ENCODE assay signal across 8 mouse cellular contexts in the genomic region with DNA sequence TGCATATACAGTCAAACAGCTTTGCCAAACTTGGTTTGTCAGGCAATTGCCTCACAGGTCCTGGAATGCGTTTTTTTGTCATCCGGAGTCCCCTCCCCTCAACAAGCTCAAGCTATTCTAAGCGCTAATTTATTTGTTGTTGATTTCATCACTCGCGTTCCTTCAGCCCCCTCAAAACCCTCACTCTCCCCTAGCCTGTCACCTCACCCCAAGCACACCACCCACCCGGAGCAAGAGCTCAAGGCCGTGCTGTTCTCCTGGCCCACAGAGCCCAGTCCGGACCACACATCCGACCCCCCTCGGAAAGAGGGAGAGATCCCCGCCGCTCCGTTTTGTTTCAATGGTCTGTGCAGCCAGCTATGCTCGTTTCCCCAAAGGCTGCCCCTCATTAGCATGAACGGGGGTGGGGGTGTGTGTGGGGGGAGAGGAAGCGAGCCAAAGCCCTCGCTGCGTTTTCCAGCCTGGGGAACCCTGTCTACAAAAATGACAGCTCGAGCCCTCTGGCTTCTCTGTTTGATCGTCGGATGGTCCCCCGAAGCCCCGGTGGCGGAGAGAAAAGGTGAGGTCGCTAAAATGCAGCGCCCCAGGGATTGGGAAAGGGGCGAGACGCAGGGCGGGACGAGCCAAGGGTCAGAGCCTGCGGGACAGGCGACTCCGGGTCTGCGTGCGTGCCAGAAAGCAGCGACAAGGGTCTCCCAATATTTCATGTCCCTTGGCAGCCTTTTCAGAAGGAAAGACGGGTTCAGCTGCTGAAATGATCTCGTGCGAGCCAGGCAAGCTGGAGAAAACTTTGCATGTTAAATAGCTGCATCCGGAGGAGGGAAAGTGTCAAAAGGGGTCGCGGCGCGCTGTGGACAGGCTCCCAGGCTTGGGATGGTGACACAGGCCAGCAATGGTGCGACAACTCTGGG. TPM values are rescaled to one million over a fixed set of nuclear protein-coding genes. Genes with fewer than 3 reads are reported as not detected.
DNase-seq lines count a peak whose midpoint lies in the region; ATAC-seq and TF ChIP-seq lines count a peak whose summit lies in the region.

A gene (plus strand): TSS at position 271 of the 911 bp plus-strand sequence.

- intact Hi-C loops in gastrocnemius, adult 2 months (cut with DNase I) = no loop called here

- H3K36me3 ChIP-seq in forebrain, embryonic 14.5 days (ENCODE audit: control insufficient read depth, insufficient read depth, low read length) = no peaks in the 10 kb centered on the region
- no peaks in the 10 kb centered on the region for H3K36me3 ChIP-seq in kidney, adult 2 months (ENCODE audit: control insufficient read depth, insufficient read depth, low read length)
- no peaks in the 10 kb centered on the region for H3K36me3 ChIP-seq in splenic B cell, adult 2 months (ENCODE audit: control insufficient read depth, insufficient read depth, low read length, poor library complexity, severe bottlenecking)

- TF ChIP-seq POLR2A in bone marrow, adult 2 months (IDR thresholded peaks at IDR 0.05; ENCODE audit: borderline replicate concordance, control insufficient read depth, low read depth, low read length) = no peak
- no peak for TF ChIP-seq POLR2A in kidney, adult 2 months (IDR thresholded peaks at IDR 0.05; ENCODE audit: low read depth, low read length)

- peak within 1 kb of the TSS; percentile 82 for H3K27ac ChIP-seq in gastrocnemius, adult 2 months
- no peak within 1 kb of the TSS for H3K27ac ChIP-seq in bone marrow, adult 2 months (ENCODE audit: control insufficient read depth, insufficient read depth, low read depth, low read length, poor library complexity)
- H3K27ac ChIP-seq in forebrain, embryonic 14.5 days (ENCODE audit: low read depth, low read length) = peak within 1 kb of the TSS; percentile 17; the same call in 1 of the 2 replicates
- H3K27ac ChIP-seq in kidney, adult 2 months (ENCODE audit: insufficient read depth, low read depth, low read length) = no peak within 1 kb of the TSS

- no peak for TF ChIP-seq CTCF in gastrocnemius, adult 2 months (IDR thresholded peaks at IDR 0.05)
- TF ChIP-seq CTCF in bone marrow, adult 2 months (IDR thresholded peaks at IDR 0.05; ENCODE audit: control insufficient read depth, insufficient read depth, low read length) = no peak
- no peak for TF ChIP-seq CTCF in kidney, adult 2 months (conservative IDR thresholded peaks at IDR 0.05; ENCODE audit: insufficient read depth, insufficient read length, low read depth, low read length)

- peak within 1 kb of the TSS; percentile 68 for H3K9ac ChIP-seq in forebrain, embryonic 14.5 days (ENCODE audit: low read length)

- no peaks in the 10 kb centered on the region; the same call in 1 of the 2 replicates for H3K4me1 ChIP-seq in bone marrow, adult 2 months (ENCODE audit: control insufficient read depth, insufficient read depth, low read length)
- H3K4me1 ChIP-seq in forebrain, embryonic 14.5 days (ENCODE audit: control insufficient read depth, insufficient read depth, low read length) = peaks cover 11% of the 10 kb centered on the region
- H3K4me1 ChIP-seq in kidney, adult 2 months (ENCODE audit: control insufficient read depth, insufficient read depth, low read length) = peaks cover 6% of the 10 kb centered on the region; the same call in 1 of the 2 replicates

- H3K9me3 ChIP-seq in forebrain, embryonic 14.5 days (replicated peaks; ENCODE audit: control insufficient read depth, low read length) = no peaks in the 10 kb centered on the region

- H3K4me2 ChIP-seq in forebrain, embryonic 14.5 days (ENCODE audit: low read length) = peak within 1 kb of the TSS; percentile 81

- H3K4me3 ChIP-seq in gastrocnemius, adult 2 months = peak within 1 kb of the TSS; percentile 90
- peak within 1 kb of the TSS; percentile 1 for H3K4me3 ChIP-seq in bone marrow, adult 2 months (replicated peaks; ENCODE audit: control insufficient read depth, low read depth, low read length)
- peak within 1 kb of the TSS; percentile 42 for H3K4me3 ChIP-seq in forebrain, embryonic 14.5 days (ENCODE audit: low read depth, low read length)
- peak within 1 kb of the TSS; percentile 46 for H3K4me3 ChIP-seq in kidney, adult 2 months (ENCODE audit: insufficient read depth, low read depth, low read length)

- peak; percentile 13; the same call in 1 of the 2 replicates for ATAC-seq in forebrain, embryonic 14.5 days

- peak; percentile 55 for DNase-seq in gastrocnemius, adult 2 months
- no peak for DNase-seq in gastrocnemius, postnatal 10 days
- peak; percentile 68 for DNase-seq in forebrain, embryonic 14.5 days (ENCODE audit: low spot score)
- peak; percentile 49 for DNase-seq in kidney, adult 2 months
- peak; percentile 39 for DNase-seq in lung, postnatal 14 days
- peak; percentile 58 for DNase-seq in splenic B cell, adult 2 months (ENCODE audit: low read depth, low spot score)
- no peak for DNase-seq in left cerebral cortex, adult 9 months (ENCODE audit: low spot score in 2 of 2)

- 1% methylated on average over 45 of the region's 45 CpGs for WGBS in bone marrow, adult 2 months
- WGBS in forebrain, embryonic 14.5 days = under 1% methylated on average over 45 of the region's 45 CpGs
- 2% methylated on average over 45 of the region's 45 CpGs for WGBS in kidney, adult 2 months

- no peaks in the 10 kb centered on the region for H3K27me3 ChIP-seq in forebrain, embryonic 14.5 days (replicated peaks; ENCODE audit: control insufficient read depth, insufficient read depth, low read length)
- no peaks in the 10 kb centered on the region for H3K27me3 ChIP-seq in kidney, adult 2 months (replicated peaks; ENCODE audit: control insufficient read depth, insufficient read depth, low read length)
- no peaks in the 10 kb centered on the region; the same call in 1 of the 2 replicates for H3K27me3 ChIP-seq in splenic B cell, adult 2 months (ENCODE audit: control insufficient read depth, insufficient read depth, low read length, poor library complexity, severe bottlenecking)

RNA-seq across cellular contexts. Expression of the gene that starts here (rescaled TPM):
- 1 to 10 TPM in 1 of 2 experiments, under 1 TPM in 1; 0.86 to 1.3 TPM for total RNA-seq in gastrocnemius, adult 2 months (2021)
- 1 to 10 TPM; 2.5 to 3.0 TPM for total RNA-seq in gastrocnemius, postnatal 10 days (2021)
- polyA plus RNA-seq in bone marrow, adult 2 months (2011; ENCODE audit: insufficient read depth, insufficient read length, low replicate concordance, missing spikeins) = 0.90 TPM in 1 of 2 replicates, not detected in the other
- 4.1 and 4.6 TPM in 2 replicates for polyA plus RNA-seq in forebrain, embryonic 14.5 days (2014; fragmentation: Nextera tagmentation; extraction: Ambion mirVana)
- polyA plus RNA-seq in kidney, adult 2 months (2012; rRNA removed) = 1.8 and 2.6 TPM in 2 replicates

Comparison
In these comparisons a context has a peak if more than half of its experiments do, and no peak if none do; other contexts are left out.
1. DNase-seq: peak in gastrocnemius, adult 2 months (single experiment), forebrain, embryonic 14.5 days (single experiment), kidney, adult 2 months (single experiment), lung, postnatal 14 days (single experiment) and splenic B cell, adult 2 months (single experiment); none in gastrocnemius, postnatal 10 days (single experiment) and left cerebral cortex, adult 9 months (0 of 2).
2. H3K27ac ChIP-seq: peak in gastrocnemius, adult 2 months (single experiment) and forebrain, embryonic 14.5 days (single experiment); none in bone marrow, adult 2 months (single experiment) and kidney, adult 2 months (single experiment).
3. H3K4me3 ChIP-seq: peak in every context shown above with its lines; median percentile 90 in gastrocnemius, adult 2 months; 46 in kidney, adult 2 months; 42 in forebrain, embryonic 14.5 days; 1 in bone marrow, adult 2 months.